ENCODE assay signal across 11 mouse cellular contexts in the genomic region with DNA sequence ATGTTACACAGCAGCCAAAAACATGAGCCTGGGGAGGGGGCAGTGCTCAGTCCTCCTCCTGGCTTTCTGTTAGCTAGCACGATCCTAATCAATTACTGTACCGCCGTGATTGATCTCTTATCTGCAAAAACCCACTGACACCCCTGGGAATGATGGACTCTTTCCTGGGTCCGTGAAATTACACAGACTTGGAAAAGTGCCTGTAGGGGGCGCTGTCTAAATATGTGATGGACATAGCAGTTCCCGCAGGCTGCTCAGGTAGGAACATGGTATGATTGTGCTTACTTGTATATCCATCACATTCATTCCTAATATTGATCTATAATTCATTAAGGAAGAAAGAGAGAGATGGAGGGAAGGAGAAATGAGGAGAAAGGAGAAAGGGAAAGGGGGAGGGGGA.
DNase-seq lines count a peak whose midpoint lies in the region; ATAC-seq and TF ChIP-seq lines count a peak whose summit lies in the region.
"Had no signal": no experiment of that assay in that cellular context is flagged by ENCODE, and none has a peak within 500 bp of the region (broad histone marks: within the 10 kb centered on the region; RNA-seq: fewer than 3 reads in every experiment).

No protein-coding gene starts in this region.

- H3K36me3 ChIP-seq in liver, postnatal 0 days (replicated peaks; ENCODE audit: insufficient read depth, low read length), result no peaks in the 10 kb centered on the region
- H3K36me3 ChIP-seq in liver, embryonic 11.5 days (ENCODE audit: control insufficient read depth, insufficient read depth, low read length), result no peaks in the 10 kb centered on the region
- H3K36me3 ChIP-seq in midbrain, embryonic 10.5 days, result no peaks in the 10 kb centered on the region
- H3K36me3 ChIP-seq in forebrain, embryonic 14.5 days (ENCODE audit: control insufficient read depth, insufficient read depth, low read length), result no peaks in the 10 kb centered on the region
- H3K36me3 ChIP-seq: hindbrain, embryonic 15.5 days; limb, embryonic 15.5 days had no signal

- 70% methylated on average over 6 of the region's 6 CpGs for WGBS in liver, postnatal 0 days (ENCODE audit: insufficient replicate concordance)
- WGBS in liver, embryonic 11.5 days, result 70% methylated on average over 6 of the region's 6 CpGs
- 82% methylated on average over 6 of the region's 6 CpGs for whole genome bisulfite sequencing in midbrain, embryonic 10.5 days
- WGBS in forebrain, embryonic 14.5 days, result 82% methylated on average over 6 of the region's 6 CpGs

- no peak overlapping the region for H3K27ac ChIP-seq in liver, postnatal 0 days (ENCODE audit: low read depth)
- H3K27ac ChIP-seq in liver, embryonic 11.5 days (ENCODE audit: low read depth, low read length), result no peak overlapping the region
- H3K27ac ChIP-seq in midbrain, embryonic 10.5 days (replicated peaks), result no peak overlapping the region
- H3K27ac ChIP-seq in forebrain, embryonic 14.5 days (ENCODE audit: low read depth, low read length), result no peak overlapping the region
- H3K27ac ChIP-seq: hindbrain, embryonic 15.5 days; limb, embryonic 15.5 days had no signal

- H3K4me1 ChIP-seq in liver, postnatal 0 days (ENCODE audit: insufficient read depth), result no peaks in the 10 kb centered on the region
- no peaks in the 10 kb centered on the region for H3K4me1 ChIP-seq in liver, embryonic 11.5 days (replicated peaks; ENCODE audit: control insufficient read depth, insufficient read depth, low read length)
- H3K4me1 ChIP-seq in midbrain, embryonic 10.5 days, result no peaks in the 10 kb centered on the region
- H3K4me1 ChIP-seq in forebrain, embryonic 14.5 days (ENCODE audit: control insufficient read depth, insufficient read depth, low read length), result no peaks in the 10 kb centered on the region
- H3K4me1 ChIP-seq: hindbrain, embryonic 15.5 days had no signal

- no peaks in the 10 kb centered on the region for H3K27me3 ChIP-seq in liver, postnatal 0 days (ENCODE audit: insufficient read depth, low read length)
- no peaks in the 10 kb centered on the region for H3K27me3 ChIP-seq in liver, embryonic 11.5 days (replicated peaks; ENCODE audit: control insufficient read depth, insufficient read depth, low read length)
- H3K27me3 ChIP-seq in midbrain, embryonic 10.5 days (ENCODE audit: low read depth, poor library complexity, severe bottlenecking), result no peaks in the 10 kb centered on the region
- no peaks in the 10 kb centered on the region for H3K27me3 ChIP-seq in forebrain, embryonic 14.5 days (replicated peaks; ENCODE audit: control insufficient read depth, insufficient read depth, low read length)
- H3K27me3 ChIP-seq: hindbrain, embryonic 15.5 days; limb, embryonic 15.5 days had no signal

- H3K4me2 ChIP-seq in liver, postnatal 0 days (ENCODE audit: low read depth, low read length), result no peak overlapping the region
- no peak overlapping the region for H3K4me2 ChIP-seq in liver, embryonic 11.5 days
- H3K4me2 ChIP-seq in forebrain, embryonic 14.5 days (ENCODE audit: low read length), result no peak overlapping the region
- H3K4me2 ChIP-seq: hindbrain, embryonic 15.5 days; limb, embryonic 15.5 days had no signal

- H3K9ac ChIP-seq in liver, postnatal 0 days (replicated peaks), result no peak overlapping the region
- no peak overlapping the region for H3K9ac ChIP-seq in liver, embryonic 11.5 days (ENCODE audit: low read depth, low read length)
- no peak overlapping the region for H3K9ac ChIP-seq in forebrain, embryonic 14.5 days (ENCODE audit: low read length)
- H3K9ac ChIP-seq: forebrain, postnatal 0 days; hindbrain, embryonic 15.5 days; limb, embryonic 15.5 days had no signal

- no peaks in the 10 kb centered on the region; the same call in 1 of the 2 replicates for H3K9me3 ChIP-seq in liver, postnatal 0 days (ENCODE audit: low read length)
- H3K9me3 ChIP-seq in liver, embryonic 11.5 days (ENCODE audit: control insufficient read depth, low read length), result no peaks in the 10 kb centered on the region
- no peaks in the 10 kb centered on the region for H3K9me3 ChIP-seq in midbrain, embryonic 10.5 days (replicated peaks)
- H3K9me3 ChIP-seq in forebrain, embryonic 14.5 days (replicated peaks; ENCODE audit: control insufficient read depth, low read length), result no peaks in the 10 kb centered on the region
- H3K9me3 ChIP-seq: hindbrain, embryonic 15.5 days; limb, embryonic 15.5 days had no signal

- no peak for TF ChIP-seq EP300 in liver, postnatal 0 days (IDR thresholded peaks at IDR 0.05; ENCODE audit: low read depth)

- no peak for DNase-seq in liver, postnatal 0 days
- no peak for DNase-seq in liver, embryonic 11.5 days (ENCODE audit: low spot score)
- peak; percentile 23 for DNase-seq in ZHBTc4 (ENCODE audit: low read depth, low spot score)
- DNase-seq in cerebellum, postnatal 10 days, result peak; percentile 30 to 41
- peak; percentile 7 to 17 for DNase-seq in thymus, adult 18-20 months
- DNase-seq in midbrain, embryonic 10.5 days (ENCODE audit: low spot score), result no peak
- no peak for DNase-seq in forebrain, embryonic 14.5 days (ENCODE audit: low spot score)
- DNase-seq: forebrain, postnatal 0 days had no signal

- no peak for ATAC-seq in liver, postnatal 0 days
- ATAC-seq in liver, embryonic 11.5 days (replicated peaks; ENCODE audit: low FRiP score), result no peak
- no peak for ATAC-seq in forebrain, embryonic 14.5 days
- ATAC-seq: forebrain, postnatal 0 days had no signal

- no peak overlapping the region for H3K4me3 ChIP-seq in liver, postnatal 0 days (ENCODE audit: low read depth, low read length)
- H3K4me3 ChIP-seq in liver, embryonic 11.5 days (ENCODE audit: low read depth, low read length), result no peak overlapping the region
- no peak overlapping the region for H3K4me3 ChIP-seq in midbrain, embryonic 10.5 days
- H3K4me3 ChIP-seq in forebrain, embryonic 14.5 days (ENCODE audit: low read depth, low read length), result no peak overlapping the region
- H3K4me3 ChIP-seq: hindbrain, embryonic 15.5 days; limb, embryonic 15.5 days; myocyte had no signal

- TF ChIP-seq CTCF in liver, postnatal 0 days (IDR thresholded peaks at IDR 0.05; ENCODE audit: low read depth), result peak; percentile 39

Comparison
In these comparisons a context has a peak if more than half of its experiments do, and no peak if none do; other contexts are left out.
1. DNase-seq: peak in ZHBTc4 (single experiment), cerebellum, postnatal 10 days (2 of 2) and thymus, adult 18-20 months (2 of 2); none in liver, postnatal 0 days (single experiment), liver, embryonic 11.5 days (single experiment), midbrain, embryonic 10.5 days (single experiment) and forebrain, embryonic 14.5 days (single experiment).